Mouse (Mus musculus): Measurements from ENCODE around the gene Gnpat.

Gnpat gene

DNA sequence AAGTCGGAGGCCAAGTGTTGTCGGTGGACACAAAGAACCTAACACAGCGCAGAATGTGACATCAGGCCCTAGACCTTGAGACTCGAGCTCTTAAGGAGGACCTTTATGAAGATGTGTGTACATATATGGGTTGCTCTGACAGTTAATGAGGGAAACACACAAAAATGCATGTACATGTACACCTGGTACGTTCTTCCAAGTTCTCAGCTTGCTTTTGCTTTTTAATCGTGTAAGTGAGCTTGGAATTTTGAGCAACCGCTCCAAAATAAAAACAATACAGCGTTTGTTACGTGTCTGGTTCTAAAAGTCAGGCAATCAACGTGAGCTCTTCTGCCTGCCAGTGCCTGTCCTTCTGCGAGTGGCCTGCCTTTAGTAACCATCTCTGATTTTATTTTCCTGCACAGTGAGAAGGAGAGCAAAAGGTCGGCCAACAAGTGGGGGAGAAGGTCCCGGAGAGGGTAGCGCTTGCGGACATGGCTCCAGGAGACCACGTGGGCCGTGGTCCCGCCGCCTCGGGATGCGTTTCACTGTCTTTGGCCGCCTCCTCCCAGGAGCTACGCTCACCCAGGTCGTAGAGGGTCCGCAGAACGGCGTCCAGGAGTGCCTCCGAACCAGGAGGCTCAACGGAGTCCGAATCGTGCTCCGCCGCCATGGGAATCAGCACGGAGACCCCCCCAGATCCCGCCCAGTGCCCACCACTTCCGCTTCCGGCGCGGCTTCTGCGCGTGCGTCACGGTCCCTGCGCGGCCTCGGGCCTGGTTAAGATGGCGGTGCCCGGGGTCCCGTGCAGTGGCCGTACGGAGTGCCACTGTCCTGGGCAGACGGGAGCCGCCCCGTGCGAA is at the start of gene Gnpat, which contains the start of gene 2810004N23Rik:
TSS of gene Gnpat (plus strand) at position 713 of the 842 bp plus-strand sequence.
TSS of gene 2810004N23Rik (minus strand) at position 800 of the 842 bp plus-strand sequence.
- in situ Hi-C loops (cut with MboI; ENCODE audit: unreplicated experiment in 2 of 2), result loop anchor here (10.0 to 25.0 kb wide), 2 partner anchors 172 to 1575 kb away; no protein-coding TSS in a partner anchor

GRCm38 (mm10) chr8:124813326-124813725 is 49.5 kb upstream of the Gnpat start:
- in situ Hi-C loops (cut with MboI; ENCODE audit: unreplicated experiment in 2 of 2), result no loop called here

- in situ Hi-C loops (cut with MboI; ENCODE audit: unreplicated experiment in 2 of 2), result no loop called here
Observed at GRCm38 (mm10) chr8:124815870-124816269, 47.0 kb upstream of the Gnpat start.

- in situ Hi-C loops (cut with MboI; ENCODE audit: unreplicated experiment in 2 of 2), result no loop called here
Observed at GRCm38 (mm10) chr8:124816866-124817265, 46.0 kb upstream of the Gnpat start.

- in situ Hi-C loops (cut with MboI; ENCODE audit: unreplicated experiment in 2 of 2), result no loop called here
Observed at GRCm38 (mm10) chr8:124817361-124817760, 45.5 kb upstream of the Gnpat start.

GRCm38 (mm10) chr8:124819612-124820115 is 43.2 kb upstream of the Gnpat start:
- in situ Hi-C loops (cut with MboI; ENCODE audit: unreplicated experiment in 2 of 2), result no loop called here

DNA sequence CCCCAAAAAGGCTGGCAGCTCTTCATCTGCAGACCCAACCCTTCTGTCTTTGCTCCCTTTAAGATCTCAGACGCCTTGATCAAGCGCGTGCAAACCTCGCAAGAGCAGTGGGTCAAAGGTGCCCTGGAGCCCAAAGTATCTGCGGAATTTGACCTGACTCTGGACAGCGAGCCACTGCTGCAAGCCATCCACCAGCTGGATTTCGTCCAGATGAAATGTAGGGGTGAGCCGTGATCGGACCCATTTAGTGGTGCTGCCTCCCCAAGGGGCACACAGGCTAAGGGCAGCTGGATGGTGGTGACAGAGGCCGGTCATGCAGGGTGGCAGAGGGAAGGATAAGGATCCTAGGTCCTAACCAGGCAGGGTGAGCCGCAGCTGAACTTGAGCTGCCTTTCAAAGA is 42.7 kb upstream of the Gnpat start:
- in situ Hi-C loops (cut with MboI; ENCODE audit: unreplicated experiment in 2 of 2), result no loop called here

DNA sequence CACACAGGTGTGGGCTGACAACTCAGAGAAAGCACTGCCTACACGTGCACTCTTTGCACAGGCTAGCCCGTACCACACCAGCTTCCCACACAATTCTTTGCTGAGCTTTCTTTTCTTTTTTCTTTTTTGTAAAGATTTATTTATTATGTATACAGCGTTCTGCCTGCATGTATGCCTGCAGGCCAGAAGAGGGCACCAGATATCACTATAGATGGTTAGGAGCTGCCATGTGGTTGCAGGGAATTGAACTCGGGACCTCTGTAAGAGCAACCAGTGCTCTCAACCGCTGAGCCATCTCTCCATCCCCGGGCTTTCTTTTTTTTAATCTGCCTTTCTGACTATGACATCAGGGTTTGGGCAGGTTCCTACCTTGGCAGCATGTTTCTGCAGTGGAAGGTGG is 39.3 kb upstream of the Gnpat start:
- in situ Hi-C loops (cut with MboI; ENCODE audit: unreplicated experiment in 2 of 2), result no loop called here

GRCm38 (mm10) chr8:124826658-124827057 is 36.2 kb upstream of the Gnpat start:
- in situ Hi-C loops (cut with MboI; ENCODE audit: unreplicated experiment in 2 of 2), result loop anchor here (5.0 kb wide), 1 partner anchor 209 kb away; no protein-coding TSS in a partner anchor

DNA sequence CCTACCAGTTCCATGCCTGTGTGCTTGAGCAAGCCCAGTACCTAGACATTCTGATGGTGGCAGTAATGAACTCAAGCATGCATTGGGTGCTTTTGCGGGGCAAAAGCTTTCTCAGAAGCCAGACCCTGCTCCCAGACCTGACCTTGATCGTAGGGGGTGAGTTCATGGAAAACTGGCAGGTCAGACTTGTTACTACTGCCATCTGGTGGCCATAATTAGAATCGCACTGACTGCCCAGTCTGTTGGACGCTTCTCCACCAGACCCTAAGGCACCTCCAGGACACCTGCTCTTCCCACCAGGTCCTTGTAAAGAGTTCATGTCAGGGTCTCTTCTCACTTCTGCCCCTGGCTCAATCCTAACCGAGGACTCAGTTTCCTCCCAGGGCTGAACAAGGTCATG is 35.4 kb upstream of the Gnpat start:
- in situ Hi-C loops (cut with MboI; ENCODE audit: unreplicated experiment in 2 of 2), result loop anchor here (5.0 kb wide), 1 partner anchor 210 kb away; no protein-coding TSS in a partner anchor

DNA sequence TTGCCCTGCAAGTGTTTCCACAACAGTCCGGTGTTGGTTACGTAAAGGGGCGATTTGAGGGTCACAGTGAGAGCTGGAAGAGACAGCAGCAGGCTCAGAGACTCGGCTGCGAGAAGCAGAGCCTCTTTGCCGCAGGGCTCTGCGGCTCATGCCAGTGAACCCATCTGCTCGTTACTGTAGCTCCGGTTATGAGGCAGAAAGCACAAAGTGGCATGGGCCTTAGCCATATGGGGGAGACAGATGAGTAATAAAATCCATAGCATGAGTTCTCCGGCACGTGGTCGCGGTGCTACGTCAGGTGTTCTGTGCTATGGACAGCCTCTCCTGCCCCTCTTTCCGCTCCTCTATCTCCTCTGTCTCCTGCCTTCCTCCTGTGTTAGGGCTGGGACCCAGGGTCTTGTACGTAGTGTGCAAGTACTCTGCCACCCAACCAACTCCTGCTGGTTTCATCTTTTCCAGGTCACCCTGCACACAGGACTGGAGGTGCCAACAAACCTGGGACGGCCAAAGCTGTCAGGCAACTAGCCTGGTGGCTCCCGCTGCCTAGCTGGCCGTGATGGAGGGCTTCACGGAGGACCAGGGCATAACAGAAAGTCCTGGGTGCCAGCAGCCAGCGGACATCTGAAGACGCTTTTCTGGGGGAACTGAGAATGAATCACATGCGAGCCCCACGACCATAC is 34.1 kb upstream of the Gnpat start:
- in situ Hi-C loops (cut with MboI; ENCODE audit: unreplicated experiment in 2 of 2), result loop anchor here (5.0 kb wide), 1 partner anchor 211 kb away; no protein-coding TSS in a partner anchor

- in situ Hi-C loops (cut with MboI; ENCODE audit: unreplicated experiment in 2 of 2), result no loop called here
Observed at GRCm38 (mm10) chr8:124830050-124830449, 32.8 kb upstream of the Gnpat start.

- in situ Hi-C loops (cut with MboI; ENCODE audit: unreplicated experiment in 2 of 2), result no loop called here
Observed at GRCm38 (mm10) chr8:124831531-124831930, 31.3 kb upstream of the Gnpat start.

GRCm38 (mm10) chr8:124831941-124832340 is 30.9 kb upstream of the Gnpat start:
- in situ Hi-C loops (cut with MboI; ENCODE audit: unreplicated experiment in 2 of 2), result no loop called here

- in situ Hi-C loops (cut with MboI; ENCODE audit: unreplicated experiment in 2 of 2), result no loop called here
Observed at GRCm38 (mm10) chr8:124833430-124834205, 29.2 kb upstream of the Gnpat start.

DNA sequence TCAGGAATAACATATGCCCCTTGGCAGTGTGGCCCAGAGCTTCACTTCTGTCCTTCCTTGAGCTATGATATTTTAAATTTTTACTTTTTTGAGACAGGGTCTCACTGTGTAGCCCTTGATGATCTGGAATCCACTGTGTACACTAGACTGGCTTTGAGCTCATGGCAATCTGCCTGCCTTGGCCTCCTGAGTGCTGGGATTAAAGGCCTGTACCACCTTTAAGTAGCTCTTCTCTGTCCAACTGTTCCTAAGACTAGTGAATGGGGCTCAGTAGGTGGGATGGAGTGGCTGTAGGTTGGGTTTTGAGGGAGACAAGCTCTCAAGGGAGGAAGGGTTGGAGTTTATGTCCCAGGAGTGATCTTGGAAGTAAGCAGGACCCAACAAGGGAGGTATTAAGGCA is 27.0 kb upstream of the Gnpat start:
- in situ Hi-C loops (cut with MboI; ENCODE audit: unreplicated experiment in 2 of 2), result no loop called here

GRCm38 (mm10) chr8:124836273-124836672 is 26.6 kb upstream of the Gnpat start:
- in situ Hi-C loops (cut with MboI; ENCODE audit: unreplicated experiment in 2 of 2), result no loop called here

- in situ Hi-C loops (cut with MboI; ENCODE audit: unreplicated experiment in 2 of 2), result no loop called here
Observed at GRCm38 (mm10) chr8:124836907-124837306, 25.9 kb upstream of the Gnpat start.

- in situ Hi-C loops (cut with MboI; ENCODE audit: unreplicated experiment in 2 of 2), result no loop called here
Observed at GRCm38 (mm10) chr8:124837956-124838355, 24.9 kb upstream of the Gnpat start.

GRCm38 (mm10) chr8:124839371-124839770 is 23.5 kb upstream of the Gnpat start:
- in situ Hi-C loops (cut with MboI; ENCODE audit: unreplicated experiment in 2 of 2), result no loop called here

- in situ Hi-C loops (cut with MboI; ENCODE audit: unreplicated experiment in 2 of 2), result no loop called here
Observed at GRCm38 (mm10) chr8:124840900-124841299, 21.9 kb upstream of the Gnpat start.

All from v-Abl transformed pro-B cells (cell line).